Mouse (Mus musculus) E14TG2a.4 (cell line): ENCODE results near the gene Nxpe2.

Source experiments
- CTCF ChIP-seq: conservative IDR thresholded peaks from 2 replicates; pipeline ENCODE4 v1.5.1; 2014; ENCODE audit warnings: low read length
- NANOG ChIP-seq: IDR thresholded peaks from 2 replicates; pipeline ENCODE4 v1.6.1; 2014; ENCODE audit warnings: borderline replicate concordance, low read length, mixed read lengths
- POU5F1 ChIP-seq: IDR thresholded peaks from 2 replicates; pipeline ENCODE4 v1.6.1; 2014; ENCODE audit warnings: low read length, borderline replicate concordance

DNA sequence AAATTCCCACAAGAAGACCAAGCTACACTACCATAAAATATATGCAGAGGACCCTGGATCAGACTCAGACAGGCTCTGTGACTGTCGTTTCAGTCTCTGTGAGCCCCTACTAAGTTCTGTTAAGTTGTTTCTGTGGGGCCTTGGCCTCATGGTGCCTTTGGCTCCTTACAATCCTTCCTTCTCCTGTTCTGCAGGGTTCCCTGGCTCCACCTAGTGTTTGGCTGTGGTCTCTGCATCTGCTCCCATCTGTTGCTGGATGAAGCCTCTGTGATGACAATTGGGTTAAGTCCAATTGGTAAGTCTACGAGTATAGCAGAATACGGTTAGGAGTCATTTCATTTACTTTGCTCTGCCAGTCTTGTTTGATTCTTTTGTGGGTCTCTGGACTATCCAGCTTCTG lies 1.5 kb upstream of the Nxpe2 start:
- TF ChIP-seq POU5F1 = no peak
- TF ChIP-seq CTCF = peak; percentile 80
- no peak for TF ChIP-seq NANOG
